Mouse (Mus musculus) bone marrow, adult 2 months (tissue): ENCODE results near the gene Lrriq3. TPM values are rescaled to one million over a fixed set of nuclear protein-coding genes. Genes with fewer than 3 reads are reported as not detected.

Experiments
- H3K27ac ChIP-seq: fragments of 200-500 bp; 2 replicates; pipeline ENCODE4 v1.5.1; 2012; ENCODE audit warnings: low read depth, mild to moderate bottlenecking, control low read depth, inconsistent platforms, low read length; ENCODE audit not compliant: control insufficient read depth, poor library complexity, insufficient read depth
- H3K4me1 ChIP-seq: fragments of 200-500 bp; 2 replicates; pipeline ENCODE4 v1.6.1; 2011; ENCODE audit warnings: low read length; ENCODE audit not compliant: control insufficient read depth, insufficient read depth
- H3K4me3 ChIP-seq: fragments of 200-500 bp; replicated peaks from 2 replicates; pipeline ENCODE3; 2011; ENCODE audit warnings: mild to moderate bottlenecking, low read depth, low read length, control low read depth; ENCODE audit not compliant: control insufficient read depth
- CTCF ChIP-seq: fragments of 200-500 bp; IDR thresholded peaks from 2 replicates; pipeline ENCODE4 v1.5.1; 2011; ENCODE audit warnings: low read length, control low read depth; ENCODE audit not compliant: control insufficient read depth, insufficient read depth
- POLR2A ChIP-seq: fragments of 200-500 bp; IDR thresholded peaks from 2 replicates; pipeline ENCODE4 v1.6.1; 2011; ENCODE audit warnings: low read depth, mild to moderate bottlenecking, control low read depth, low read length, borderline replicate concordance; ENCODE audit not compliant: control insufficient read depth
- WGBS: fragments of 180-500 bp; shearing (Covaris S2); methylation state at CpG from one replicate; pipeline ENCODE4 v1.1.7; 2018; 5-methylcytosine and 5-hydroxymethylcytosine counted together
- polyA plus RNA-seq: library from polyadenylated mRNA; stranded (reverse); fragments of >200 nt; gene quantifications from 2 replicates; pipeline ENCODE4 v1.2.4, GENCODE M21; 2011; ENCODE audit warnings: low replicate concordance; ENCODE audit not compliant: missing spikeins, insufficient read depth, insufficient read length

Lrriq3 gene
- not detected in 2 replicates for polyA plus RNA-seq

- WGBS = 2% methylated on average over 47 of the region's 47 CpGs
- Histone ChIP-seq H3K27ac (peak within 1 kb of the TSS; percentile 45), H3K4me1 (no peaks in the 10 kb centered on the region; the same call in 1 of the 2 replicates), H3K4me3 (peak within 1 kb of the TSS; percentile 89)
- TF ChIP-seq CTCF = no peak
- TF ChIP-seq POLR2A = peak; percentile 48; the same call in 1 of the 2 replicates
These were observed at the start of gene Lrriq3, which contains the start of gene Fpgt for GRCm38 (mm10) chr3:155093116-155093956. TSS of gene Lrriq3 (plus strand) at chr3:155093434. TSS of gene Fpgt (minus strand) at chr3:155093403.

- Histone ChIP-seq H3K4me1 (no peaks in the 10 kb centered on the region), H3K4me3 (no peak overlapping the region), H3K27ac (no peak overlapping the region)
- TF ChIP-seq POLR2A (no peak), CTCF (no peak)
These were observed 41.2 kb upstream of the Lrriq3 start for GRCm38 (mm10) chr3:155052021-155052420.

- H3K4me1 ChIP-seq = no peaks in the 10 kb centered on the region
- H3K27ac ChIP-seq = no peak overlapping the region
- no peak overlapping the region for H3K4me3 ChIP-seq
- no peak for TF ChIP-seq POLR2A
- TF ChIP-seq CTCF = no peak
- 35% methylated on average over 1 of the region's 1 CpGs for WGBS
These were observed 40.0 kb upstream of the Lrriq3 start for GRCm38 (mm10) chr3:155053189-155053588.

GRCm38 (mm10) chr3:155055231-155055916, 37.9 kb upstream of the Lrriq3 start, which contains the start of gene Tnni3k:
TSS of gene Tnni3k (minus strand) at chr3:155055407.
- WGBS = 70% methylated on average over 6 of the region's 6 CpGs
- Histone ChIP-seq H3K4me1 (no peaks in the 10 kb centered on the region), H3K4me3 (no peak within 1 kb of the TSS), H3K27ac (no peak within 1 kb of the TSS)
- no peak for TF ChIP-seq POLR2A
- TF ChIP-seq CTCF = no peak

GRCm38 (mm10) chr3:155056606-155057005, 36.6 kb upstream of the Lrriq3 start:
- H3K27ac ChIP-seq = no peak overlapping the region
- H3K4me3 ChIP-seq = no peak overlapping the region
- no peaks in the 10 kb centered on the region for H3K4me1 ChIP-seq
- no peak for TF ChIP-seq POLR2A
- TF ChIP-seq CTCF = no peak

- Histone ChIP-seq H3K27ac (no peak overlapping the region), H3K4me1 (no peaks in the 10 kb centered on the region), H3K4me3 (no peak overlapping the region)
- TF ChIP-seq CTCF (no peak), POLR2A (no peak)
These were observed 35.7 kb upstream of the Lrriq3 start for GRCm38 (mm10) chr3:155057566-155057965.

- H3K4me3 ChIP-seq = no peak overlapping the region
- WGBS = 68% methylated on average over 6 of the region's 6 CpGs
- TF ChIP-seq CTCF (no peak), POLR2A (no peak)
These were observed 34.3 kb upstream of the Lrriq3 start for GRCm38 (mm10) chr3:155058800-155059448.

GRCm38 (mm10) chr3:155059449-155059822, 33.8 kb upstream of the Lrriq3 start:
- TF ChIP-seq POLR2A (no peak), CTCF (no peak)
- Histone ChIP-seq H3K27ac (no peak overlapping the region), H3K4me3 (no peak overlapping the region)

More at GRCm38 (mm10) chr3:155058800-155059448, 34.3 kb upstream of the Lrriq3 start:
- Histone ChIP-seq H3K27ac (no peak overlapping the region), H3K4me1 (no peaks in the 10 kb centered on the region)

More at GRCm38 (mm10) chr3:155059449-155059822, 33.8 kb upstream of the Lrriq3 start:
- no peaks in the 10 kb centered on the region for H3K4me1 ChIP-seq
